Mouse (Mus musculus): ENCODE measurements at regions not wholly inside any gene's neighbourhood (a gene's known extent, or its start where the extent isn't known, plus 50 kb on each side); places are given as distances from the start of the nearest gene placed in this dataset.

DNA sequence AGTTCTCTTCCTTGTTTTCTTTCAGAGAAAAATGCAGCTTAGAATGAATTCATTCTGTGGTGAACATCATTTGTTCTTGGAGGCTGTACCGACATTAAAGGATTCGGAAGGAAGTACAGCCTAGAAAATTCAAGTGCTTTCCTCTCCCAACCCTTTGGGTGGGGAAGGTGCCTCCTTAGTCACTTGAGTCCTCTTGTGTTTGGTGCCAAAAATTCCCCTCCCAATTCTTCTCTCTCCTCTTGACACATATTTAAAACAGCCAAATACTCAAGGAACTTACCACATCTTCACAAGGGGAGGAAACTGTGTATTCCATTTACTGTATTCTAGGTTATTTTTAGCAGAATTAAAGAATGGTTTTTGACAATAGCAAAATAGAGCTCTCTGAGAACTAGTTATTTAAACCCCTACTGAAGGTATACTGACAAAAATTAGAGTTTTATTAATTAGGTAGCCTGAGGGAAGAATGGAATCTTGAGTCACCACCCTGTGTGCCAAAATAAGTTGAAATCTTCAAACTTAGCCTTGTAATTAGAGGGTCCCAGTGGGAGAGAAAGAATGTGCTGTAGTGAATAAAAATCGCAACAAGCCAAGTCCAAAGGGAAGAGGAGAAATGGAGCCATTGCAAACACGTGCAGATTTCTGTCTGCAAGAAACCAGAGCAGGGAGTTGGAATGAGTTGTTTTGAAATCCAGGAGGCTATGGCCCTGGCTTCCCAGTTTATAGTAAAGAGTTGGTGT, 149.2 kb upstream of the Lsm8 start:
- Histone ChIP-seq H3K4me3 (replicated peaks; ENCODE audit: low read length) (no peak overlapping the region), H3K9ac (no peak overlapping the region), H3K36me3 (replicated peaks; ENCODE audit: control insufficient read depth, insufficient read depth) (no peaks in the 10 kb centered on the region), H3K4me2 (replicated peaks) (no peak overlapping the region), H3K27me3 (ENCODE audit: control insufficient read depth, insufficient read depth, low read length) (no peaks in the 10 kb centered on the region), H3K9me3 (ENCODE audit: control insufficient read depth, low read length) (no peaks in the 10 kb centered on the region), H3K27ac (no peak overlapping the region), H3K4me1 (replicated peaks; ENCODE audit: control insufficient read depth, insufficient read depth, low read length) (no peaks in the 10 kb centered on the region; the same call in 1 of the 2 replicates)
- WGBS, result 50% methylated on average over 4 of the region's 4 CpGs
- no peak for ATAC-seq (ENCODE audit: low FRiP score)
- DNase-seq (ENCODE audit: low spot score), result no peak

DNA sequence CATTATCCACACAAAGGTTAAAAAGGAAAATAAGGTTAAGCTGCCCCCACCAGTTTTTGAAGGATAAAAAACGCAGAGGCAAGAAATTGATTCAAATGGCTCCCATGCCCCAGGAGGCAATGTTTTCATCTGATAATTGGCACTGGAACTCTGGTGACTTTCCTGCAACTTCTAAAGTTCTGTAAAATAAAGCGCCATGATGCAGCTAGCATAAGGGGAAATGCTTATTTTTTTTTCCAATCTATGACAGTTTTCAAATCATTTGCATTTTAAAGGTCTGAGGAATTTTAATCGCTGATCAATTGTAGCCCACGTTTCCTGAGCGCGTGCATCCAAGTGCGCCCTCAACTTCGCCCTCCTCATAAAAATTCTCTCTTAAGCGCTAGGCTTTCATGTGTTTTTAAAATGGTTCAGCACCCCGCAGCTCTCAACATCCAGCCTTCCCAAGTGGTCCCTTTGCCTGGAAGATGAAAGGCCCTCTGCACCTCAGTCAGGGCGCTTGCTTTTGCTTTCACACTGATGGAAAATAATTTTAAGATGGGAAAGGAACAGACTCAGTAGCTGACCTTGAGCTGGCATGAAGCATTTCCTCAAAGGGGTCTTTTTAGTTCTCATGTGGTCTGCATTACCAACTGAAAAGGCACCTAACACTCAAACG, 148.5 kb upstream of the Lsm8 start:
- ATAC-seq (ENCODE audit: low FRiP score) (no peak), DNase-seq (ENCODE audit: low spot score) (no peak)
- Histone ChIP-seq H3K4me3 (replicated peaks; ENCODE audit: low read length) (no peak overlapping the region), H3K27ac (no peak overlapping the region), H3K27me3 (ENCODE audit: control insufficient read depth, insufficient read depth, low read length) (no peaks in the 10 kb centered on the region), H3K9ac (no peak overlapping the region), H3K4me1 (replicated peaks; ENCODE audit: control insufficient read depth, insufficient read depth, low read length) (no peaks in the 10 kb centered on the region; the same call in 1 of the 2 replicates), H3K9me3 (ENCODE audit: control insufficient read depth, low read length) (no peaks in the 10 kb centered on the region), H3K36me3 (replicated peaks; ENCODE audit: control insufficient read depth, insufficient read depth) (no peaks in the 10 kb centered on the region), H3K4me2 (replicated peaks) (no peak overlapping the region)
- WGBS, result 17% methylated on average over 12 of the region's 12 CpGs

DNA sequence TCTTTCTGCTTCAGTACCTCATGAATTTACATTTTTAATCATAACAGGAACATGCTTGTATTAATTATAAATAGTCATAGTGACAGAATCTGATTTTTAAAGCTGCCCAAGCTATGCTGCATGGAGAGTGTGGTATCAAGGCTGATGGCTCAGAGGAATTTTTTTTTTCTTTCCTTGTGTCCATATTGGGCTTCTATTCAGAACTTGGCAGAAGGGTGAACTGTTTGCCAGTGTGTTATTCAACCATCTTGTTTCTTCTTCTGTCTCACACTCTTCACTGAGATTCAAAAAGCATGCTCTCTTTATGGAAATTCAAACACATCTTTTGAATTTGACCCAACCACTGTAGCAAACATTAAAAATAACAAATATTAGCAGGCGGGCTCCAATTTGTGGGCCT, 137.6 kb upstream of the Lsm8 start:
- Histone ChIP-seq H3K27ac (no peak overlapping the region), H3K36me3 (replicated peaks; ENCODE audit: control insufficient read depth, insufficient read depth) (no peaks in the 10 kb centered on the region), H3K4me2 (replicated peaks) (no peak overlapping the region), H3K27me3 (ENCODE audit: control insufficient read depth, insufficient read depth, low read length) (no peaks in the 10 kb centered on the region), H3K9me3 (ENCODE audit: control insufficient read depth, low read length) (no peaks in the 10 kb centered on the region), H3K4me3 (replicated peaks; ENCODE audit: low read length) (no peak overlapping the region), H3K4me1 (replicated peaks; ENCODE audit: control insufficient read depth, insufficient read depth, low read length) (no peaks in the 10 kb centered on the region), H3K9ac (no peak overlapping the region)
- WGBS, result 95% methylated on average over 1 of the region's 1 CpGs
- DNase-seq (ENCODE audit: low spot score) (no peak), ATAC-seq (ENCODE audit: low FRiP score) (no peak)

DNA sequence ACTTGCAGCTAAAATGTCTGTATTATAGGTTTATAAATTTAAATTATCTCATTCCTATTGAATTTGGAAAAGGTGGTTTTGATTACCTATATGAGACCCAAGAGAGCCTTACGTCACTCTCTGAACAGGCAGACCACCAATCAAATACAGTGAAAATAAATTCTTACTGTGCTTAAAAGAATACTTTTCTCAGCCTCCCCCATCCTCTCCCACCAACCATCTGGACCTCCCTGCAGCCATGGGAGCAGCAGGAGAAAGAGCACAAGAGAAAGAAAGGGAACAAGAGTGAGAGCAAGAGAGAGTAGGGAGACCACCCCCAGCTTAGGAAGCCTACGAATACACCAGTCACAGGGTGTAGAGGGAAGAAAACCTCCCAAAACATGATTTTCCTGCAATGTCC, 99.5 kb upstream of the Lsm8 start:
- ATAC-seq (ENCODE audit: low FRiP score) (no peak), DNase-seq (ENCODE audit: low spot score) (no peak)
- Histone ChIP-seq H3K4me3 (replicated peaks; ENCODE audit: low read length) (no peak overlapping the region), H3K27ac (no peak overlapping the region), H3K36me3 (replicated peaks; ENCODE audit: control insufficient read depth, insufficient read depth) (no peaks in the 10 kb centered on the region), H3K27me3 (ENCODE audit: control insufficient read depth, insufficient read depth, low read length) (no peaks in the 10 kb centered on the region), H3K9me3 (ENCODE audit: control insufficient read depth, low read length) (0 out of 2 replicates have a peak, but pooled peaks cover 4% of the 10 kb centered on the region), H3K9ac (no peak overlapping the region), H3K4me2 (replicated peaks) (no peak overlapping the region), H3K4me1 (replicated peaks; ENCODE audit: control insufficient read depth, insufficient read depth, low read length) (no peaks in the 10 kb centered on the region)
- WGBS, result 64% methylated on average over 2 of the region's 2 CpGs

DNA sequence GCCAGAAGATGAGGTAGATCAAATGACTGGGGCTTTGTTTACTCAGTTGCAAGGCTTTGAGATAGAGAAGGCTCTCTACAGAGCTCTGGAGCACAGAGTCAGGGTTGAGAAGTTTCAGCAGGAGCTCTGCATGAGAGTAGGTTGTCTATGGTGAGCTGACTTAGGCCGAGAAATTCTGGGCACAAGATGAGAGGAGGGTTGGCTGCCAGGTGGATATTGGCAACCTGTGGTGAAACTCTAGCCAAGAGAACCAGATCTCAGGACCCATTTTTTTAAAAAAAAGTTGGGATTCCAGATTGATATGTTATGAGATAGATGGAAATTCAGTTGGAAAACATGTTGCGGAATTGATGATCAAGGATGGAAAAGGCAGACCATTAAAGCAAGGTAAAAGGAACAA, 83.8 kb upstream of the Lsm8 start:
- no peaks in the 10 kb centered on the region for H3K27me3 ChIP-seq (ENCODE audit: control insufficient read depth, insufficient read depth, low read length)
- no peak for ATAC-seq (ENCODE audit: low FRiP score)
- H3K27ac ChIP-seq, result no peak overlapping the region
- no peak overlapping the region for H3K9ac ChIP-seq
- no peaks in the 10 kb centered on the region for H3K4me1 ChIP-seq (replicated peaks; ENCODE audit: control insufficient read depth, insufficient read depth, low read length)
- WGBS, result 96% methylated on average over 2 of the region's 2 CpGs
- no peak for DNase-seq (ENCODE audit: low spot score)
- no peaks in the 10 kb centered on the region for H3K9me3 ChIP-seq (ENCODE audit: control insufficient read depth, low read length)
- no peaks in the 10 kb centered on the region for H3K36me3 ChIP-seq (replicated peaks; ENCODE audit: control insufficient read depth, insufficient read depth)
- no peak overlapping the region for H3K4me2 ChIP-seq (replicated peaks)
- H3K4me3 ChIP-seq (replicated peaks; ENCODE audit: low read length), result no peak overlapping the region

DNA sequence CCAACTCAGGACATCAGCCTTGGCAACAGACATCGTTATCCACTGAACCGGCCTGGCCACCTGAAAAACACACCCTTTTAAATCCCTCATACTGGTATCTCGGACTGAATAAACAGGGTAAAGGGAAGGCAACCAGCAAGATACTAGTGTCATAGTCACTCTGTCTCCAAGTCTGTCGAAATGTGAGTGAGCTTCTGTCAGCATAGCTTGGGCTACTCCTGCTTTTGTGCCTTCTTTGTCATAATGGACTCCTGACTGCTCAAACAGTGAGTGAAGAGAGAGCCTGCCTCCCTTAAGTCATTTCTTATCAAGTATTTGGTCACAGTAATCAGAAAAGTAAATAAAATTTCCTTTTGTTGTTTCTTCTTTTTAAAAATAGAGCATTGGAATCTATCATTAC, 53.0 kb upstream of the Lsm8 start:
- peak overlapping the region; percentile 73 for H3K27ac ChIP-seq
- no peaks in the 10 kb centered on the region for H3K9me3 ChIP-seq (ENCODE audit: control insufficient read depth, low read length)
- no peak overlapping the region for H3K4me3 ChIP-seq (replicated peaks; ENCODE audit: low read length)
- ATAC-seq (ENCODE audit: low FRiP score) (peak; percentile 59; the same call in 1 of the 2 replicates), DNase-seq (ENCODE audit: low spot score) (no peak)
- no peak overlapping the region for H3K9ac ChIP-seq
- H3K36me3 ChIP-seq (replicated peaks; ENCODE audit: control insufficient read depth, insufficient read depth), result no peaks in the 10 kb centered on the region
- H3K4me2 ChIP-seq (replicated peaks), result no peak overlapping the region
- H3K4me1 ChIP-seq (replicated peaks; ENCODE audit: control insufficient read depth, insufficient read depth, low read length), result no peaks in the 10 kb centered on the region
- no peaks in the 10 kb centered on the region for H3K27me3 ChIP-seq (ENCODE audit: control insufficient read depth, insufficient read depth, low read length)
- WGBS, result 51% methylated on average over 4 of the region's 4 CpGs

DNA sequence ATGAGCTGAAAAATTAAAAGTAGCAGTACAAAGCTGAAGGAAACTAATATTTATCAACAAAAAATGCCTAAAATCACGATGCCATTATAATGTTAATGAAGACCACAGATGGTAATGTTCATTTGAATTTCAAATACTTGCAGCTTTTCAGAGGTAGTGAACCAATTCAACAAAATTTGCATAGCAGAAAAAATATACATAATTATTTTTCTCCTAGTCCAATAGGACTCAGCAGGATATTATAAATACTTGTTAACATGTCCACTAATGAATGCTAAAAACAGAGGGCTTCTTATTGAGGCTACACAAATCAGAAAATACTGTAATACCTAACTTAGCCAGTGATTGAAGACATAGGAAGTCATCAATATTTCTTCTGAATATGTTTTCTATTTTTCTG, 52.5 kb upstream of the Lsm8 start:
- ATAC-seq (ENCODE audit: low FRiP score) (0 out of 2 replicates have a peak, but pooled peaks have one; percentile 40), DNase-seq (ENCODE audit: low spot score) (no peak)
- Histone ChIP-seq H3K27ac (no peak overlapping the region), H3K4me2 (replicated peaks) (no peak overlapping the region), H3K4me1 (replicated peaks; ENCODE audit: control insufficient read depth, insufficient read depth, low read length) (no peaks in the 10 kb centered on the region), H3K36me3 (replicated peaks; ENCODE audit: control insufficient read depth, insufficient read depth) (no peaks in the 10 kb centered on the region), H3K27me3 (ENCODE audit: control insufficient read depth, insufficient read depth, low read length) (no peaks in the 10 kb centered on the region), H3K4me3 (replicated peaks; ENCODE audit: low read length) (no peak overlapping the region), H3K9ac (no peak overlapping the region), H3K9me3 (ENCODE audit: control insufficient read depth, low read length) (no peaks in the 10 kb centered on the region)
- WGBS, result 22% methylated on average over 1 of the region's 1 CpGs

DNA sequence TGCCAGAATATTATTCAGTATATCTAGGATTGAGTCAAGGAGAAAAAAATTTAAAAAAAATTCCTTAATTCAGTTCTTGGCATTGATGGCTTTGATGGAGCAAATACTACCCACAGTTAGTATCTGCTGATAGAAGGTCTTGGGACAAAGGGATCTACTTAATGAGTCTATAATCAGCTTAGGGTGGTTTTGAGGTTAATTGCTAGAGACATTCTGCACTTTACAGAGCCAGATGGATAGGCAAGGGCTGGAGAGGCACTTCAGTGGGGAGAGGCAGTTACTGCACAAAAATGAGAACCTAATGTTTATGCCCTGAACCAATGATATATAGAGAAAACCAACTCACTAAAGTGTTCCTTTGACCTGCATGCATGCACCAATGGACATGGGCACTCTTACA, 51.8 kb upstream of the Lsm8 start:
- DNase-seq (ENCODE audit: low spot score), result peak; percentile 43
- H3K9ac ChIP-seq, result no peak overlapping the region
- H3K9me3 ChIP-seq (ENCODE audit: control insufficient read depth, low read length), result no peaks in the 10 kb centered on the region
- H3K4me2 ChIP-seq (replicated peaks), result no peak overlapping the region
- no peak overlapping the region for H3K4me3 ChIP-seq (replicated peaks; ENCODE audit: low read length)
- H3K36me3 ChIP-seq (replicated peaks; ENCODE audit: control insufficient read depth, insufficient read depth), result no peaks in the 10 kb centered on the region
- no peaks in the 10 kb centered on the region for H3K27me3 ChIP-seq (ENCODE audit: control insufficient read depth, insufficient read depth, low read length)
- 0 out of 2 replicates have a peak overlapping the region, but pooled peaks have one; percentile 14 for H3K27ac ChIP-seq
- no peaks in the 10 kb centered on the region for H3K4me1 ChIP-seq (replicated peaks; ENCODE audit: control insufficient read depth, insufficient read depth, low read length)
- ATAC-seq (ENCODE audit: low FRiP score), result peak; percentile 74
